Mouse (Mus musculus): Measurements from ENCODE around the gene Nphs1. TPM values are rescaled to one million over a fixed set of nuclear protein-coding genes. Genes with fewer than 3 reads are reported as not detected.

The Nphs1 gene
- not detected for total RNA-seq (2021)
- long read RNA-seq, experiment 1, partial matches to known transcripts, result 0 of 1 reads
- long read RNA-seq, experiment 1, other reads (novel, unspliced or antisense), result 1 of 1 reads
- long read RNA-seq, experiment 2, result 0 reads

GRCm38 (mm10) chr7:30457629-30458330 lies at the start of gene Nphs1, which contains the start of gene Kirrel2:
Nphs1 (plus strand) TSS chr7:30458315.
Kirrel2 (minus strand) TSS chr7:30457690.
- intact Hi-C loops (cut with DNase I), result no loop called here
- no peak for DNase-seq

GRCm38 (mm10) chr7:30408639-30409038 lies 49.5 kb upstream of the Nphs1 start:
- no peak for DNase-seq
- intact Hi-C loops (cut with DNase I), result no loop called here

- intact Hi-C loops (cut with DNase I), result no loop called here
- no peak for DNase-seq
Measured at GRCm38 (mm10) chr7:30409789-30410188, 48.3 kb upstream of the Nphs1 start.

- no peak for DNase-seq
- intact Hi-C loops (cut with DNase I), result no loop called here
Measured at GRCm38 (mm10) chr7:30411023-30411422, 47.1 kb upstream of the Nphs1 start.

- intact Hi-C loops (cut with DNase I), result no loop called here
- no peak for DNase-seq
Measured at GRCm38 (mm10) chr7:30412735-30413147, 45.4 kb upstream of the Nphs1 start.

- DNase-seq, result no peak
- intact Hi-C loops (cut with DNase I), result no loop called here
Measured at GRCm38 (mm10) chr7:30413596-30413995, 44.5 kb upstream of the Nphs1 start, which contains the start of gene Tyrobp. Tyrobp (plus strand) TSS chr7:30413760.

GRCm38 (mm10) chr7:30417856-30418255 lies 40.3 kb upstream of the Nphs1 start:
- no peak for DNase-seq
- intact Hi-C loops (cut with DNase I), result no loop called here

- no peak for DNase-seq
- intact Hi-C loops (cut with DNase I), result no loop called here
Measured at GRCm38 (mm10) chr7:30419561-30420499, 38.3 kb upstream of the Nphs1 start, which contains the start of gene Hcst. Hcst (minus strand) TSS chr7:30419854.

GRCm38 (mm10) chr7:30420673-30421072 lies 37.4 kb upstream of the Nphs1 start:
- intact Hi-C loops (cut with DNase I), result no loop called here
- no peak for DNase-seq

- peak in 1 of 2 experiments; percentile 24 for DNase-seq
- intact Hi-C loops (cut with DNase I), result no loop called here
Measured at GRCm38 (mm10) chr7:30421175-30421889, 36.8 kb upstream of the Nphs1 start, which contains the start of gene Nfkbid. Nfkbid (plus strand) TSS chr7:30421732.

- intact Hi-C loops (cut with DNase I), result no loop called here
- peak in 1 of 2 experiments; percentile 57 for DNase-seq
Measured at GRCm38 (mm10) chr7:30421890-30422435, 36.2 kb upstream of the Nphs1 start.

- no peak for DNase-seq
Measured at GRCm38 (mm10) chr7:30422560-30422959, 35.6 kb upstream of the Nphs1 start.

GRCm38 (mm10) chr7:30423071-30423641 lies 35.0 kb upstream of the Nphs1 start:
- no peak for DNase-seq
- intact Hi-C loops (cut with DNase I), result no loop called here

More at GRCm38 (mm10) chr7:30422560-30422959, 35.6 kb upstream of the Nphs1 start:
- intact Hi-C loops (cut with DNase I), result no loop called here

- intact Hi-C loops (cut with DNase I), result no loop called here
Measured at GRCm38 (mm10) chr7:30429327-30429726, 28.8 kb upstream of the Nphs1 start.

GRCm38 (mm10) chr7:30430191-30430590 lies 27.9 kb upstream of the Nphs1 start:
- no peak for DNase-seq
- intact Hi-C loops (cut with DNase I), result loop anchor here (5.0 kb wide), 1 partner anchor 83 kb away; no protein-coding TSS in a partner anchor

More at GRCm38 (mm10) chr7:30429327-30429726, 28.8 kb upstream of the Nphs1 start:
- no peak for DNase-seq

- peak in 1 of 2 experiments; percentile 39 for DNase-seq
- intact Hi-C loops (cut with DNase I), result loop anchor here (2.0 to 5.0 kb wide), 2 partner anchors 59 to 84 kb away; no protein-coding TSS in a partner anchor
Measured at GRCm38 (mm10) chr7:30431793-30432192, 26.3 kb upstream of the Nphs1 start.

GRCm38 (mm10) chr7:30434238-30434637 lies 23.9 kb upstream of the Nphs1 start:
- DNase-seq, result peak in 1 of 2 experiments; percentile 28
- intact Hi-C loops (cut with DNase I), result loop anchor here (5.0 kb wide), 1 partner anchor 87 kb away; no protein-coding TSS in a partner anchor

GRCm38 (mm10) chr7:30434701-30435100 lies 23.4 kb upstream of the Nphs1 start:
- DNase-seq, result no peak
- intact Hi-C loops (cut with DNase I), result loop anchor here (5.0 kb wide), 1 partner anchor 87 kb away; no protein-coding TSS in a partner anchor

- no peak for DNase-seq
- intact Hi-C loops (cut with DNase I), result no loop called here
Measured at GRCm38 (mm10) chr7:30435156-30435555, 23.0 kb upstream of the Nphs1 start.
